Mouse (Mus musculus): Measurements from ENCODE around the gene Atad5.

- TF ChIP-seq CTCF (IDR thresholded peaks at IDR 0.05; ENCODE audit: control insufficient read depth, insufficient read depth, low read length): no peak
- TF ChIP-seq POLR2A (IDR thresholded peaks at IDR 0.05; ENCODE audit: borderline replicate concordance, control insufficient read depth, low read depth, low read length): no peak
Measured at GRCm38 (mm10) chr11:80176911-80177895, 88.0 kb downstream of the Atad5 start.

Data from bone marrow, adult 2 months (tissue).